Comparison of ENCODE assay signal across 9 mouse cellular contexts in the genomic region with DNA sequence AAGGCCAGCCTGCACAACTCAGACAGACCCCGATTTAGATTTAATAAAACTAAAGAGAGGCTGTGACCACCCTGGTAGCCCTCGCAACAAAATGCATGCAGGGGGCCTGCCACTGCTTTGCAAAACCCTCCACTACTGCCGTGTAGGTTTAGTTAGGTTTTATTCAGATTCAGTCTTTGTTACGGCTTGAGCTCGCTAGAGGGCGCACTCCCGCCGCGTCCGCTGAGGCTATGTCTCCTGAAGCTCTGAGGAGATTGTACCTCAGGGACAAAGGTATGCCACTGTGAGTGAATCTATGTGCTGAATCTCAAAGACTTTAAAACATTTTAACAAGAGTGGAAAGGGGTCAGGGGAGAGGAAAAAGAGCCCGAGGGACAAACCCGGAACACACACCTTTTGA. TPM values are rescaled to one million over a fixed set of nuclear protein-coding genes. Genes with fewer than 3 reads are reported as not detected.
A peak's percentile ranks its signal among the peaks of the same experiment; 100 is the strongest.
DNase-seq lines count a peak whose midpoint lies in the region; ATAC-seq and TF ChIP-seq lines count a peak whose summit lies in the region.
"Had no signal": no experiment of that assay in that cellular context is flagged by ENCODE, and none has a peak within 500 bp of the region (broad histone marks: within the 10 kb centered on the region; RNA-seq: fewer than 3 reads in every experiment).

No protein-coding gene starts in this region.

- no peak for ATAC-seq in heart, embryonic 11.5 days (replicated peaks; ENCODE audit: insufficient number of reproducible peaks, low FRiP score, low TSS enrichment)

- WGBS in heart, embryonic 11.5 days (ENCODE audit: insufficient replicate concordance): 14% methylated on average over 12 of the region's 12 CpGs

- no peak overlapping the region for H3K4me2 ChIP-seq in heart, embryonic 11.5 days
- H3K4me2 ChIP-seq in CH12.LX (ENCODE audit: insufficient read depth, low read depth, poor library complexity, severe bottlenecking): no peak overlapping the region
- H3K4me2 ChIP-seq: limb, embryonic 15.5 days had no signal

- intact Hi-C loops in left cerebral cortex, postnatal 36 days (cut with DNase I): loop anchor here (10.0 kb wide), 1 partner anchor 351 kb away; no protein-coding TSS in a partner anchor

- peak; percentile 64 for TF ChIP-seq RAD21 in CH12.LX (IDR thresholded peaks at IDR 0.05; ENCODE audit: low read depth, low read length)

- no peak overlapping the region for H3K27ac ChIP-seq in heart, embryonic 11.5 days (ENCODE audit: low read depth, low read length)
- no peak overlapping the region for H3K27ac ChIP-seq in CH12.LX (ENCODE audit: insufficient read depth, low read depth)
- H3K27ac ChIP-seq: limb, embryonic 15.5 days had no signal

- dilution Hi-C loops in CH12.LX (cut with MboI; ENCODE audit: extremely low pct_ligation_motif_present, extremely low pct_unique_long_range_greater_than_20kb, low sequenced_read_pairs): no loop called here

- no peaks in the 10 kb centered on the region for H3K36me3 ChIP-seq in heart, embryonic 11.5 days (ENCODE audit: control insufficient read depth, insufficient read depth, low read length)
- H3K36me3 ChIP-seq in CH12.LX (replicated peaks in 1 of 2; ENCODE audit: control insufficient read depth in 1 of 2, insufficient read depth in 1 of 2, low read length in 1 of 2): no peaks in the 10 kb centered on the region
- H3K36me3 ChIP-seq: limb, embryonic 15.5 days had no signal

- peak; percentile 1 for DNase-seq in heart, adult 8-10 months (ENCODE audit: low spot score)
- peak; percentile 33 for DNase-seq in CH12.LX (ENCODE audit: extremely low read depth)
- peak; percentile 66 for DNase-seq in brain, embryonic 14.5 days (ENCODE audit: low read depth)
- peak; percentile 22 to 23 for DNase-seq in frontal cortex, postnatal 25 days (ENCODE audit: low spot score in 2 of 2)
- peak; percentile 21 to 23 for DNase-seq in left cerebral cortex, postnatal 36 days (ENCODE audit: low spot score in 2 of 2)
- peak; percentile 5 to 16 for DNase-seq in natural killer cell, adult 2 months (ENCODE audit: low spot score in 2 of 2)
- DNase-seq in thymus, postnatal 25 days: peak; percentile 24

- TF ChIP-seq CTCF in CH12.LX (conservative IDR thresholded peaks at IDR 0.05 in 1 of 2, IDR thresholded peaks at IDR 0.05 in 1 of 2; ENCODE audit: low read depth in 2 of 2, low read length in 2 of 2): peak; percentile 23 to 72; a peak in 2 of 4 replicates
- peak; percentile 73 for TF ChIP-seq CTCF in brain, embryonic 14.5 days (IDR thresholded peaks at IDR 0.05; ENCODE audit: borderline replicate concordance, extremely low read depth, insufficient read depth, insufficient read length)

- no peaks in the 10 kb centered on the region for H3K9me3 ChIP-seq in heart, embryonic 11.5 days (replicated peaks; ENCODE audit: control insufficient read depth, low read length)
- no peaks in the 10 kb centered on the region for H3K9me3 ChIP-seq in CH12.LX (replicated peaks; ENCODE audit: low read length)
- H3K9me3 ChIP-seq: limb, embryonic 15.5 days had no signal

- H3K4me1 ChIP-seq in heart, embryonic 11.5 days (ENCODE audit: control insufficient read depth, insufficient read depth, low read length): no peaks in the 10 kb centered on the region
- no peaks in the 10 kb centered on the region for H3K4me1 ChIP-seq in CH12.LX (ENCODE audit: control insufficient read depth in 1 of 2, insufficient read depth in 2 of 2)
- H3K4me1 ChIP-seq: limb, embryonic 15.5 days had no signal

- TF ChIP-seq EP300 in CH12.LX (IDR thresholded peaks at IDR 0.05; ENCODE audit: low read length): no peak

- no peaks in the 10 kb centered on the region for H3K79me2 ChIP-seq in CH12.LX (replicated peaks; ENCODE audit: control insufficient read depth, extremely low read depth, insufficient read depth, poor library complexity, severe bottlenecking)

- H3K27me3 ChIP-seq in heart, embryonic 11.5 days (ENCODE audit: control insufficient read depth, insufficient read depth, low read length): no peaks in the 10 kb centered on the region
- H3K27me3 ChIP-seq in CH12.LX (replicated peaks): no peaks in the 10 kb centered on the region
- H3K27me3 ChIP-seq: limb, embryonic 15.5 days had no signal

- TF ChIP-seq POLR2A in CH12.LX (IDR thresholded peaks at IDR 0.05; ENCODE audit: low read depth, low read length): no peak
- TF ChIP-seq POLR2A in brain, embryonic 14.5 days (IDR thresholded peaks at IDR 0.05; ENCODE audit: borderline replicate concordance, extremely low read depth, insufficient read depth, insufficient read length, poor library complexity, severe bottlenecking): no peak

- in situ Hi-C loops in CH12.LX (cut with MboI; ENCODE audit: low pct_ligation_motif_present, low pct_unique_long_range_greater_than_20kb, low sequenced_read_pairs): loop anchor here (10.0 kb wide), 1 partner anchor 91 kb away; no protein-coding TSS in a partner anchor

- H3K9ac ChIP-seq in heart, embryonic 11.5 days (ENCODE audit: low read depth, low read length): no peak overlapping the region
- H3K9ac ChIP-seq in CH12.LX (ENCODE audit: insufficient read depth, low read depth): no peak overlapping the region
- H3K9ac ChIP-seq: limb, embryonic 15.5 days had no signal

- H3K4me3 ChIP-seq in heart, embryonic 11.5 days (ENCODE audit: low read depth, low read length): no peak overlapping the region
- no peak overlapping the region for H3K4me3 ChIP-seq in CH12.LX (replicated peaks in 1 of 3; ENCODE audit: low read depth in 2 of 3, low read length in 2 of 3, poor library complexity in 1 of 3)
- H3K4me3 ChIP-seq: limb, embryonic 15.5 days had no signal

TF ChIP-seq in CH12.LX, 34 proteins besides CTCF, POLR2A, EP300 and RAD21:
- TF ChIP-seq USF2 (conservative IDR thresholded peaks at IDR 0.05; ENCODE audit: low read depth, low read length): no peak
- TF ChIP-seq UBTF (IDR thresholded peaks at IDR 0.05; ENCODE audit: low read depth, low read length): no peak
- TF ChIP-seq SMC3 (IDR thresholded peaks at IDR 0.05; ENCODE audit: low read depth, low read length): peak; percentile 66

RNA-seq across cellular contexts. Expression of gene Rhox11, which starts 0.7 kb away (rescaled TPM):
- total RNA-seq in heart, adult 8-10 months (2022): not detected
- not detected in 2 replicates for polyA plus RNA-seq in heart, embryonic 11.5 days (2014; fragmentation: Nextera tagmentation; extraction: Ambion mirVana)
- total RNA-seq in CH12.LX (2012; rRNA removed) (not detected in 2 replicates), CH12.LX (2014; rRNA removed) (not detected in 2 replicates)
- polyA plus RNA-seq in CH12.LX (2012; ENCODE audit: insufficient read length, low read depth): not detected in 2 replicates
- not detected in 2 replicates for polyA plus RNA-seq in brain, embryonic 14.5 days (2012; rRNA removed)
- not detected for total RNA-seq in left cerebral cortex, postnatal 36 days (2021)
- polyA plus RNA-seq: limb, embryonic 15.5 days had no signal

RNA-seq across cellular contexts. Expression of gene Rhox10, which starts 18.0 kb away (rescaled TPM):
- not detected for total RNA-seq in heart, adult 8-10 months (2022)
- not detected in 2 replicates for polyA plus RNA-seq in heart, embryonic 11.5 days (2014; fragmentation: Nextera tagmentation; extraction: Ambion mirVana)
- not detected in 2 replicates for total RNA-seq in CH12.LX (2012; rRNA removed)
- total RNA-seq in CH12.LX (2014; rRNA removed): not detected in 2 replicates
- not detected in 2 replicates for polyA plus RNA-seq in CH12.LX (2012; ENCODE audit: insufficient read length, low read depth)
- not detected in 2 replicates for polyA plus RNA-seq in brain, embryonic 14.5 days (2012; rRNA removed)
- total RNA-seq in left cerebral cortex, postnatal 36 days (2021): not detected
- polyA plus RNA-seq: limb, embryonic 15.5 days had no signal

RNA-seq across cellular contexts. Expression of gene Rhox12, which starts 26.5 kb away (rescaled TPM):
- not detected for total RNA-seq in heart, adult 8-10 months (2022)
- not detected in 2 replicates for polyA plus RNA-seq in heart, embryonic 11.5 days (2014; fragmentation: Nextera tagmentation; extraction: Ambion mirVana)
- total RNA-seq in CH12.LX (2012; rRNA removed) (not detected in 2 replicates), CH12.LX (2014; rRNA removed) (not detected in 2 replicates)
- polyA plus RNA-seq in CH12.LX (2012; ENCODE audit: insufficient read length, low read depth): not detected in 2 replicates
- polyA plus RNA-seq in brain, embryonic 14.5 days (2012; rRNA removed): not detected in 2 replicates
- total RNA-seq in left cerebral cortex, postnatal 36 days (2021): not detected
- polyA plus RNA-seq: limb, embryonic 15.5 days had no signal

RNA-seq across cellular contexts. Expression of gene Rhox13, which starts 36.8 kb away (rescaled TPM):
- total RNA-seq in heart, adult 8-10 months (2022): not detected
- not detected in 2 replicates for polyA plus RNA-seq in heart, embryonic 11.5 days (2014; fragmentation: Nextera tagmentation; extraction: Ambion mirVana)
- total RNA-seq in CH12.LX (2012; rRNA removed) (223 and 280 TPM in 2 replicates), CH12.LX (2014; rRNA removed) (2.1 and 2.6 TPM in 2 replicates)
- 12.9 and 14.2 TPM in 2 replicates for polyA plus RNA-seq in CH12.LX (2012; ENCODE audit: insufficient read length, low read depth)
- not detected in 2 replicates for polyA plus RNA-seq in brain, embryonic 14.5 days (2012; rRNA removed)
- not detected for total RNA-seq in left cerebral cortex, postnatal 36 days (2021)
- polyA plus RNA-seq: limb, embryonic 15.5 days had no signal

RNA-seq across cellular contexts. Expression of gene Btg1-ps2, which starts 41.3 kb away (rescaled TPM):
- total RNA-seq in heart, adult 8-10 months (2022): not detected
- not detected in 2 replicates for polyA plus RNA-seq in heart, embryonic 11.5 days (2014; fragmentation: Nextera tagmentation; extraction: Ambion mirVana)
- total RNA-seq in CH12.LX (2012; rRNA removed): not detected in 2 replicates
- total RNA-seq in CH12.LX (2014; rRNA removed): not detected in 2 replicates
- polyA plus RNA-seq in CH12.LX (2012; ENCODE audit: insufficient read length, low read depth): not detected in 2 replicates
- not detected in 2 replicates for polyA plus RNA-seq in brain, embryonic 14.5 days (2012; rRNA removed)
- not detected for total RNA-seq in left cerebral cortex, postnatal 36 days (2021)
- polyA plus RNA-seq: limb, embryonic 15.5 days had no signal

Comparison
In these comparisons a context has a peak if more than half of its experiments do, and no peak if none do; other contexts are left out.
1. DNase-seq: peak in every context shown above with its lines; median percentile 66 in brain, embryonic 14.5 days; 33 in CH12.LX; 24 in thymus, postnatal 25 days; 22 in frontal cortex, postnatal 25 days; 22 in left cerebral cortex, postnatal 36 days; 10 in natural killer cell, adult 2 months; 1 in heart, adult 8-10 months.